Mouse (Mus musculus): ENCODE data around the gene Glod4.

The Glod4 gene

GRCm38 (mm10) chr11:76146187-76147010 is 97.1 kb downstream of the Glod4 start:
- DNase-seq (ENCODE audit: low spot score in 2 of 2) = no peak

GRCm38 (mm10) chr11:76145169-76145568 is 98.4 kb downstream of the Glod4 start:
- no peak for DNase-seq (ENCODE audit: low spot score in 2 of 2)

GRCm38 (mm10) chr11:76144386-76144785 is 99.1 kb downstream of the Glod4 start:
- no peak for DNase-seq (ENCODE audit: low spot score in 2 of 2)

- no peak for DNase-seq (ENCODE audit: low spot score in 2 of 2)
Observed at GRCm38 (mm10) chr11:76137996-76138395, 105.5 kb downstream of the Glod4 start.

GRCm38 (mm10) chr11:76135641-76136437 is 107.7 kb downstream of the Glod4 start:
- DNase-seq (ENCODE audit: low spot score in 2 of 2) = no peak

- DNase-seq (ENCODE audit: low spot score in 2 of 2) = no peak
Observed at GRCm38 (mm10) chr11:76130859-76131258, 112.7 kb downstream of the Glod4 start.

- no peak for DNase-seq (ENCODE audit: low spot score in 2 of 2)
Observed at GRCm38 (mm10) chr11:76125386-76125785, 118.1 kb downstream of the Glod4 start.

- no peak for DNase-seq (ENCODE audit: low spot score in 2 of 2)
Observed at GRCm38 (mm10) chr11:76123517-76123916, 120.0 kb downstream of the Glod4 start.

- DNase-seq (ENCODE audit: low spot score in 2 of 2) = no peak
Observed at GRCm38 (mm10) chr11:76122571-76122970, 121.0 kb downstream of the Glod4 start.

- no peak for DNase-seq (ENCODE audit: low spot score in 2 of 2)
Observed at GRCm38 (mm10) chr11:76121086-76121485, 122.4 kb downstream of the Glod4 start.

GRCm38 (mm10) chr11:76120407-76120901 is 123.1 kb downstream of the Glod4 start:
- DNase-seq (ENCODE audit: low spot score in 2 of 2) = no peak

GRCm38 (mm10) chr11:76110416-76110815 is 133.1 kb downstream of the Glod4 start:
- no peak for DNase-seq (ENCODE audit: low spot score in 2 of 2)

GRCm38 (mm10) chr11:76106551-76107496 is 136.7 kb downstream of the Glod4 start:
- no peak for DNase-seq (ENCODE audit: low spot score in 2 of 2)

GRCm38 (mm10) chr11:76101154-76101553 is 142.4 kb downstream of the Glod4 start:
- DNase-seq (ENCODE audit: low spot score in 2 of 2) = no peak

- no peak for DNase-seq (ENCODE audit: low spot score in 2 of 2)
Observed at GRCm38 (mm10) chr11:76099193-76099975, 144.1 kb downstream of the Glod4 start.

GRCm38 (mm10) chr11:76093610-76094009 is 149.9 kb downstream of the Glod4 start:
- DNase-seq (ENCODE audit: low spot score in 2 of 2) = no peak

- no peak for DNase-seq (ENCODE audit: low spot score in 2 of 2)
Observed at GRCm38 (mm10) chr11:76089776-76090175, 153.7 kb downstream of the Glod4 start.

- DNase-seq (ENCODE audit: low spot score in 2 of 2) = no peak
Observed at GRCm38 (mm10) chr11:76088506-76088905, 155.0 kb downstream of the Glod4 start.

GRCm38 (mm10) chr11:76085898-76086591 is 157.5 kb downstream of the Glod4 start:
- DNase-seq (ENCODE audit: low spot score in 2 of 2) = no peak

GRCm38 (mm10) chr11:76084943-76085342 is 158.6 kb downstream of the Glod4 start:
- no peak for DNase-seq (ENCODE audit: low spot score in 2 of 2)

Data from right cerebral cortex, postnatal 36 days (tissue).